Mouse (Mus musculus) MEL (cell line): Measurements from ENCODE around the gene 4930415O20Rik. TPM values are rescaled to one million over a fixed set of nuclear protein-coding genes. Genes with fewer than 3 reads are reported as not detected.
A peak's percentile ranks its signal among the peaks of the same experiment; 100 is the strongest.

Experiments
- DNase-seq: peaks from one replicate; pipeline ENCODE4 v3.0.0; 2011; ENCODE audit warnings: low read depth, low spot score
- H3K27ac ChIP-seq: 2 replicates; pipeline ENCODE4 v1.5.1; 2012; ENCODE audit warnings: low read depth, mild to moderate bottlenecking, control low read depth, low read length, moderate library complexity; ENCODE audit not compliant: control insufficient read depth
- H3K27me3 ChIP-seq, 2 experiments: fragments of 150-350 bp in 1 of 2; sonication (generic) in 1 of 2; 2 replicates each; pipeline ENCODE4 v1.6.1; 2012; ENCODE audit warnings: low read length in 2 of 2, mild to moderate bottlenecking in 2 of 2, improper control_type of control experiment in 1 of 2, moderate library complexity in 1 of 2; ENCODE audit not compliant: insufficient read depth in 2 of 2, control insufficient read depth in 1 of 2
- H3K36me3 ChIP-seq, 2 experiments: 2 replicates each; pipeline ENCODE4 v1.6.1; 2012 to 2014; ENCODE audit warnings: low read length in 2 of 2, improper control_type of control experiment in 1 of 2, inconsistent platforms in 1 of 2, mild to moderate bottlenecking in 1 of 2; ENCODE audit not compliant: insufficient read depth in 2 of 2, control insufficient read depth in 1 of 2
- H3K4me1 ChIP-seq, 2 experiments: fragments of 150-350 bp in 1 of 2; sonication (generic) in 1 of 2; 2 replicates each; pipeline ENCODE4 v1.6.1; 2012; ENCODE audit warnings: low read length in 2 of 2, improper control_type of control experiment in 1 of 2, mild to moderate bottlenecking in 1 of 2; ENCODE audit not compliant: insufficient read depth in 2 of 2, control insufficient read depth in 1 of 2
- H3K4me3 ChIP-seq, 2 experiments: fragments of 150-350 bp in 1 of 2; sonication (generic) in 1 of 2; 2 replicates each; pipeline ENCODE4 v1.5.1; 2012; ENCODE audit warnings: low read depth in 2 of 2, low read length in 2 of 2, mild to moderate bottlenecking in 2 of 2, moderate library complexity in 2 of 2, control low read depth in 1 of 2, improper control_type of control experiment in 1 of 2; ENCODE audit not compliant: control insufficient read depth in 1 of 2, insufficient read depth in 1 of 2
- H3K79me2 ChIP-seq: 2 replicates; pipeline ENCODE4 v1.6.1; 2012; ENCODE audit warnings: mild to moderate bottlenecking, low read length, moderate library complexity; ENCODE audit not compliant: control insufficient read depth, poor library complexity, insufficient read depth
- H3K9ac ChIP-seq: 2 replicates; pipeline ENCODE4 v1.6.1; 2012; ENCODE audit warnings: low read depth, mild to moderate bottlenecking, control low read depth, low read length, moderate library complexity; ENCODE audit not compliant: control insufficient read depth, poor library complexity, severe bottlenecking
- H3K9me3 ChIP-seq: fragments of 150-350 bp; sonication (generic); replicated peaks from 2 replicates; pipeline ENCODE4 v1.6.1; 2012; ENCODE audit warnings: mild to moderate bottlenecking, low read length, improper control_type of control experiment, moderate library complexity; ENCODE audit not compliant: insufficient read depth
- CHD1 ChIP-seq: IDR thresholded peaks from 2 replicates; pipeline ENCODE4 v1.6.1; 2012; ENCODE audit warnings: low read depth, mild to moderate bottlenecking, inconsistent platforms, low read length, improper control_type of control experiment
- CHD2 ChIP-seq: IDR thresholded peaks from 2 replicates; pipeline ENCODE4 v1.6.1; 2011; ENCODE audit warnings: low read length, improper control_type of control experiment
- CTCF ChIP-seq, 3 experiments: IDR thresholded peaks in 2 of 3; conservative IDR thresholded peaks in 1 of 3; 2 replicates each; pipeline ENCODE4 v1.5.1; 2011 to 2012; ENCODE audit warnings: low read length in 3 of 3, low read depth in 2 of 3, mild to moderate bottlenecking in 2 of 3, improper control_type of control experiment in 1 of 3, inconsistent platforms in 1 of 3, mixed read lengths in 1 of 3, moderate library complexity in 1 of 3; ENCODE audit not compliant: control insufficient read depth in 1 of 3, insufficient read depth in 1 of 3, poor library complexity in 1 of 3, severe bottlenecking in 1 of 3
- ELF1 ChIP-seq: IDR thresholded peaks from 2 replicates; pipeline ENCODE4 v1.6.1; 2014; ENCODE audit warnings: low read depth, mild to moderate bottlenecking, inconsistent platforms, low read length, improper control_type of control experiment, moderate library complexity
- GABPA ChIP-seq: IDR thresholded peaks from 2 replicates; pipeline ENCODE4 v1.6.1; 2012; ENCODE audit warnings: low read depth, mild to moderate bottlenecking, inconsistent platforms, low read length, improper control_type of control experiment, moderate library complexity
- HCFC1 ChIP-seq: IDR thresholded peaks from 2 replicates; pipeline ENCODE4 v1.6.1; 2012; ENCODE audit warnings: low read depth, mild to moderate bottlenecking, inconsistent platforms, low read length, improper control_type of control experiment, moderate library complexity
- KAT2A ChIP-seq: conservative IDR thresholded peaks from 2 replicates; pipeline ENCODE4 v1.6.1; 2012; ENCODE audit warnings: low read depth, low read length, improper control_type of control experiment, inconsistent platforms
- MAFK ChIP-seq: IDR thresholded peaks from 2 replicates; pipeline ENCODE4 v1.6.1; 2011; ENCODE audit warnings: low read depth, mild to moderate bottlenecking, low read length, improper control_type of control experiment, borderline replicate concordance
- MAX ChIP-seq: IDR thresholded peaks from 2 replicates; pipeline ENCODE4 v1.6.1; 2011; ENCODE audit warnings: low read length, improper control_type of control experiment
- MAZ ChIP-seq: IDR thresholded peaks from 2 replicates; pipeline ENCODE4 v1.6.1; 2012; ENCODE audit warnings: low read depth, mild to moderate bottlenecking, inconsistent platforms, low read length, improper control_type of control experiment
- MEF2A ChIP-seq: IDR thresholded peaks from 2 replicates; pipeline ENCODE4 v1.6.1; 2014; ENCODE audit warnings: low read depth, mild to moderate bottlenecking, inconsistent platforms, low read length, improper control_type of control experiment; ENCODE audit not compliant: poor library complexity, insufficient replicate concordance, severe bottlenecking; ENCODE audit errors: extremely low read depth
- MXI1 ChIP-seq: IDR thresholded peaks from 2 replicates; pipeline ENCODE4 v1.6.1; 2011; ENCODE audit warnings: mild to moderate bottlenecking, low read depth, low read length, improper control_type of control experiment
- MYB ChIP-seq: IDR thresholded peaks from 2 replicates; pipeline ENCODE4 v1.6.1; 2011; ENCODE audit warnings: mild to moderate bottlenecking, low read depth, low read length, improper control_type of control experiment
- POLR2AphosphoS2 ChIP-seq: IDR thresholded peaks from 2 replicates; pipeline ENCODE4 v1.6.1; 2011; ENCODE audit warnings: low read length, improper control_type of control experiment
- POLR2AphosphoS5 ChIP-seq: IDR thresholded peaks from 2 replicates; pipeline ENCODE4 v1.6.1; 2012; ENCODE audit warnings: low read depth, borderline replicate concordance, mild to moderate bottlenecking, inconsistent platforms, low read length, moderate library complexity, mixed read lengths
- SIN3A ChIP-seq: IDR thresholded peaks from 2 replicates; pipeline ENCODE4 v1.6.1; 2012; ENCODE audit warnings: low read length, improper control_type of control experiment, inconsistent platforms
- TAL1 ChIP-seq: IDR thresholded peaks from 2 replicates; pipeline ENCODE4 v1.6.1; 2012; ENCODE audit warnings: mild to moderate bottlenecking, inconsistent platforms, low read length, moderate library complexity, mixed read lengths
- TCF12 ChIP-seq: IDR thresholded peaks from 2 replicates; pipeline ENCODE4 v1.6.1; 2014; ENCODE audit warnings: low read depth, mild to moderate bottlenecking, inconsistent platforms, low read length, improper control_type of control experiment, moderate library complexity
- UBTF ChIP-seq: IDR thresholded peaks from 2 replicates; pipeline ENCODE4 v1.6.1; 2012; ENCODE audit warnings: low read depth, mild to moderate bottlenecking, inconsistent platforms, low read length, improper control_type of control experiment, moderate library complexity, borderline replicate concordance; ENCODE audit not compliant: insufficient read depth
- USF1 ChIP-seq: IDR thresholded peaks from 2 replicates; pipeline ENCODE4 v1.6.1; 2014; ENCODE audit warnings: low read depth, mild to moderate bottlenecking, inconsistent platforms, low read length, improper control_type of control experiment, moderate library complexity
- ZC3H11A ChIP-seq: IDR thresholded peaks from 2 replicates; pipeline ENCODE4 v1.6.1; 2012; ENCODE audit warnings: low read depth, mild to moderate bottlenecking, inconsistent platforms, low read length, improper control_type of control experiment
- ZKSCAN1 ChIP-seq: IDR thresholded peaks from 2 replicates; pipeline ENCODE4 v1.6.1; 2012; ENCODE audit warnings: low read depth, mild to moderate bottlenecking, inconsistent platforms, low read length, improper control_type of control experiment, moderate library complexity
- ZMIZ1 ChIP-seq: IDR thresholded peaks from 2 replicates; pipeline ENCODE4 v1.6.1; 2012; ENCODE audit warnings: low read depth, mild to moderate bottlenecking, inconsistent platforms, low read length, improper control_type of control experiment, moderate library complexity
- ZNF384 ChIP-seq: IDR thresholded peaks from 2 replicates; pipeline ENCODE4 v1.6.1; 2012; ENCODE audit warnings: low read depth, mild to moderate bottlenecking, inconsistent platforms, low read length, improper control_type of control experiment
- polyA plus RNA-seq, 2 experiments: library from polyadenylated mRNA; stranded (reverse) in 1 of 2; unstranded in 1 of 2; fragments of >175 nt in 1 of 2; fragments of >200 nt in 1 of 2; gene quantifications; 2 replicates each; pipeline versions ENCODE4 v1.2.1 to v1.2.4; 2012; ENCODE audit warnings: low replicate concordance in 2 of 2, low read depth in 1 of 2; ENCODE audit not compliant: insufficient read length in 2 of 2, insufficient read depth in 1 of 2, missing spikeins in 1 of 2
- total RNA-seq: library from RNA; depleted of rRNA; stranded (reverse); fragments of 300-350 nt; gene quantifications from 2 replicates; pipeline ENCODE4 v1.2.3, GENCODE M21; 2012

Gene 4930415O20Rik
- total and polyA plus RNA-seq, 3 experiments: 0.31 to 0.50 TPM; not detected in 1

DNA sequence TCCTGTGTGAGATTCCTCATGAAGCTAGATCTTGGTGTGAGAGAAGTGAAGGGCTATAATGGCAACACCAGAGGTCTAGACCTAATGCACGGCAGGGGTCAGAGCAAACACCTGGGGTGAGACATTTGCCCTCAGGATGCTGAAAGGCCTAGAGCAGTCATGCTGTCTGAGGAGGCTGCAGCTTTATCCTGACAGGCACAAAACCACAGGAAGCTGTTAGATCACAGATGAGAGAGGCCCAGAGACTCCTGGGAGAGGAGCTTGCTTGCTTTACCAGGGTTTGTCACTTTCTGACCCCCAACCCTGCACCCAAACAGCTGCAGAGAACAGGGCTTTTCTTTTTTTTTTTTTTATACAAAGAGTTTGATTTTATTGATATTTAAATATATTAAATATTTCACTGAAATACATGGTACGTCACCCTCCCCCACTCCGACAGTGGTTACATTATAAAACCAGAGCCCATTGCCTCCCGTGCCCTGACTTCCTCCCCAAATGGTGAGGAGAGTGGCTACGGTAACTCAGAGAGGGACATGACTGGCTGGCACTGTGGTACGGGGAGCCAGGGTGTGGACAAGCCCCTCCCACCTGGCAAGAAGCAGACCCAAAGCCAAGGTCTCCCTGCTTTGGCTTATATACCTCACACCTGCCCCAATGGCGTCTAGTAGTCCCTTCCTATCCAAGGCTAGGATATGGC is 19.0 kb downstream of the 4930415O20Rik start (continued):
- TF ChIP-seq POLR2AphosphoS2: no peak
- TF ChIP-seq CHD1: no peak
- no peak for TF ChIP-seq ELF1
- TF ChIP-seq MAX: peak; percentile 32; the same call in 1 of the 2 replicates

DNA sequence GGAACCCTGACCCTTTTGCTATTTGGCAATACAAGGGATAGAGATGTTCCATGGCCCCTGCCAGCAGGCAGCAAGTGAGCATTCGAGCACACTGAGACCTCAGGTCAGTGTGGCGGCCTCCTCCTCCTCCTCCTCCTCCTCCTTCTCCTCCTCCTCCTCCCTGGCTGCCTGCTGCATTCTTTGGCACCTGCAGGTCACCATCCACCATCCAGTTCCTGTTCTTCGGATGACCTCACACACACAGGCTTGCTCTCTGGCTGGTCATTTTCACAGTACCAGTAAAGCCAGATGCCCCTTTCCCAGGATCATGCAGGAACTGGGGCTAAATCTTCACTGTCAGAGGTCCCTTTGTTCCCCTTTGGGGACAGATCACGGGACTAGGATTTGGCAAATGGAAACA is 20.6 kb downstream of the 4930415O20Rik start:
- Histone ChIP-seq H3K36me3 (peaks cover 15 to 36% of the 10 kb centered on the region in 2 experiments), H3K27ac (no peak overlapping the region), H3K9ac (no peak overlapping the region), H3K27me3 (no peaks in the 10 kb centered on the region), H3K79me2 (no peaks in the 10 kb centered on the region), H3K4me1 (peaks cover 37% of the 10 kb centered on the region in 2 experiments), H3K4me3 (no peak overlapping the region), H3K9me3 (no peaks in the 10 kb centered on the region)
- no peak for DNase-seq
- TF ChIP-seq ZMIZ1: no peak
- no peak for TF ChIP-seq CHD2
- TF ChIP-seq GABPA: no peak
- TF ChIP-seq TCF12: no peak
- no peak for TF ChIP-seq POLR2AphosphoS5
- TF ChIP-seq POLR2AphosphoS2: no peak
- no peak for TF ChIP-seq CHD1
- TF ChIP-seq KAT2A: no peak
- no peak for TF ChIP-seq MEF2A
- no peak for TF ChIP-seq CTCF (IDR thresholded peaks at IDR 0.05 in 2 of 3, conservative IDR thresholded peaks at IDR 0.05 in 1 of 3; ENCODE audit: control insufficient read depth in 1 of 3, insufficient read depth in 1 of 3, low read depth in 2 of 3, low read length in 3 of 3, poor library complexity in 1 of 3, severe bottlenecking in 1 of 3)
- no peak for TF ChIP-seq ZNF384
- no peak for TF ChIP-seq HCFC1
- TF ChIP-seq ZC3H11A: no peak
- no peak for TF ChIP-seq UBTF
- no peak for TF ChIP-seq SIN3A

DNA sequence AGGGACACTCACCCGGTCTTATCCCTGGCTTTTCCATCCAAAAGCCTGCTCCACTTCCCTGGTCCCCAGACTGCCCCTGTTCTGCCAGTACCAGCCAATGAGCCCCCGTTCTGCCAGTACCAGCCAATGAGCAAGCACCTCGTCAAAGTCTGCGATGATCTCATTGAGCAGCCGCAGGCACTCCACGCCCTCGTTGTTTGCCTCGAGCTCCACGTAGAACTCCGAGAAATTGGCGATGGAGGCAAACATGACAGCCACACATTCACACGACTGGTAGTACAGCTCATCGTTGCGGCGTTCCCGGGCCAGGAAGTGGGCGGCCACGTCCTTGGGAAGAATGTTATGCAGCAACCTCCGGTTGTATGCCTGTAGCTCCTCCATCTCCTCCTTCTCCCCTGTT is 23.4 kb downstream of the 4930415O20Rik start:
- H3K4me3 ChIP-seq: no peak overlapping the region
- peaks cover 16 to 23% of the 10 kb centered on the region in 2 experiments for H3K36me3 ChIP-seq
- no peaks in the 10 kb centered on the region for H3K27me3 ChIP-seq
- H3K9ac ChIP-seq: no peak overlapping the region
- no peaks in the 10 kb centered on the region for H3K9me3 ChIP-seq
- H3K79me2 ChIP-seq: no peaks in the 10 kb centered on the region
- TF ChIP-seq TAL1 (no peak), MAFK (no peak), USF1 (no peak), MAZ (no peak), MYB (no peak), CHD1 (no peak), MEF2A (no peak), SIN3A (no peak), CHD2 (no peak), ZKSCAN1 (no peak), POLR2AphosphoS2 (no peak), ELF1 (no peak), MXI1 (no peak)
- H3K4me1 ChIP-seq: peaks cover 17 to 19% of the 10 kb centered on the region in 2 experiments
- H3K27ac ChIP-seq: no peak overlapping the region
- DNase-seq: no peak
